Mouse (Mus musculus) limb, embryonic 11.5 days (tissue): ENCODE results near the gene Eno2. TPM values are rescaled to one million over a fixed set of nuclear protein-coding genes. Genes with fewer than 3 reads are reported as not detected.
A peak's percentile ranks its signal among the peaks of the same experiment; 100 is the strongest.

Experiments
- microRNA counts: library from miRNA; unstranded; fragments of <30 nt; microRNA quantifications from one replicate; lab custom pipeline; 2016
- microRNA-seq: library from miRNA; unstranded; fragments of <30 nt; microRNA quantifications from one replicate; pipeline ENCODE4, GENCODE M21; 2016
- polyA plus RNA-seq: library from polyadenylated mRNA; unstranded; fragments of >200 nt; fragmentation: Nextera tagmentation; extraction: Ambion mirVana; gene quantifications from 2 replicates; pipeline ENCODE4 v1.2.1, GENCODE M21; 2014

Gene Eno2
- polyA plus RNA-seq, 1 experiment from 2014 or later, result 3.0 TPM

MicroRNAs encoded within 50 kb of the gene (microRNA counts, 519-probe panel; counts per million panel counts)
- microRNA mmu-miR-141 (lab: Ali Mortazavi, UCI) (777 counts per million, percentile 3 among the panel's probes with 10 or more counts), microRNA mmu-miR-200c (lab: Ali Mortazavi, UCI) (3,983 counts per million, percentile 57 among the panel's probes with 10 or more counts)

Small RNA genes lying within 50 kb of the gene (microRNA-seq; reads per million reads assigned to microRNA genes)
- 218 reads per million, percentile 59 among the genes with 10 or more reads in this experiment for gene Mir141
- gene Mir200c, result 1,614 reads per million, percentile 79 among the genes with 10 or more reads in this experiment

Other genes starting within 250 kb of the Eno2 start
- 0.41 and 0.50 TPM in 2 replicates for gene C1s1, start 227.3 kb downstream of the Eno2 start, polyA plus RNA-seq
- gene C1rb, start 199.4 kb downstream of the Eno2 start, polyA plus RNA-seq, result not detected in 2 replicates
- gene C1s2, start 133.6 kb downstream of the Eno2 start, polyA plus RNA-seq, result not detected in 2 replicates
- gene Lpcat3, start 106.6 kb downstream of the Eno2 start, polyA plus RNA-seq, result 44.1 and 46.1 TPM in 2 replicates
- gene Emg1, start 57.5 kb downstream of the Eno2 start, polyA plus RNA-seq, result 244 and 253 TPM in 2 replicates
- gene Phb2, start 57.3 kb downstream of the Eno2 start, polyA plus RNA-seq, result 424 and 427 TPM in 2 replicates
- 7.8 and 8.7 TPM in 2 replicates for gene Ptpn6, start 31.0 kb downstream of the Eno2 start, polyA plus RNA-seq
- 491 and 549 TPM in 2 replicates for gene Grcc10, start 28.3 kb downstream of the Eno2 start, polyA plus RNA-seq
- 0.13 TPM in 1 of 2 replicates, not detected in the other for gene Gm45234, start 13.7 kb downstream of the Eno2 start, polyA plus RNA-seq
- 13.1 and 14.0 TPM in 2 replicates for gene Atn1, start 13.1 kb downstream of the Eno2 start, polyA plus RNA-seq
- 0.91 and 1.0 TPM in 2 replicates for gene Lrrc23, start 10.1 kb upstream of the Eno2 start, polyA plus RNA-seq
- 5.3 and 5.5 TPM in 2 replicates for gene Spsb2, start 39.0 kb upstream of the Eno2 start, polyA plus RNA-seq
- gene Tpi1, start 44.6 kb upstream of the Eno2 start, polyA plus RNA-seq, result 724 and 825 TPM in 2 replicates
- 152 and 153 TPM in 2 replicates for gene Usp5, start 59.8 kb upstream of the Eno2 start, polyA plus RNA-seq
- gene Cdca3, start 59.9 kb upstream of the Eno2 start, polyA plus RNA-seq, result 243 and 249 TPM in 2 replicates
- gene Gnb3, start 70.6 kb upstream of the Eno2 start, polyA plus RNA-seq, result 0.40 and 0.43 TPM in 2 replicates
- gene P3h3, start 88.1 kb upstream of the Eno2 start, polyA plus RNA-seq, result 23.1 and 25.4 TPM in 2 replicates
- gene Gpr162, start 94.3 kb upstream of the Eno2 start, polyA plus RNA-seq, result 0.92 and 0.98 TPM in 2 replicates
- gene Cd4, start 118.5 kb upstream of the Eno2 start, polyA plus RNA-seq, result 0.06 TPM in 1 of 2 replicates, not detected in the other
- gene Lag3, start 142.0 kb upstream of the Eno2 start, polyA plus RNA-seq, result 0.88 and 1.4 TPM in 2 replicates
- gene Ptms, start 150.4 kb upstream of the Eno2 start, polyA plus RNA-seq, result 221 and 223 TPM in 2 replicates
- 406 and 414 TPM in 2 replicates for gene Mlf2, start 161.7 kb upstream of the Eno2 start, polyA plus RNA-seq
- 126 and 129 TPM in 2 replicates for gene Cops7a, start 195.9 kb upstream of the Eno2 start, polyA plus RNA-seq
- gene Pianp, start 227.0 kb upstream of the Eno2 start, polyA plus RNA-seq, result 2.2 and 2.4 TPM in 2 replicates
- gene Zfp384, start 239.5 kb upstream of the Eno2 start, polyA plus RNA-seq, result 11.0 and 12.9 TPM in 2 replicates